Comparison of ENCODE assay signal across 26 mouse cellular contexts in genomic region chr5:73323602-73324001, GRCm38 (mm10).
"Had no signal": no experiment of that assay in that cellular context is flagged by ENCODE, and none has a peak within 500 bp of the region (broad histone marks: within the 10 kb centered on the region; RNA-seq: fewer than 3 reads in every experiment).

No protein-coding gene starts in this region.

- H3K27ac ChIP-seq: heart, embryonic 10.5 days; heart, embryonic 13.5 days; heart, embryonic 15.5 days; hindbrain, embryonic 10.5 days; hindbrain, embryonic 12.5 days; hindbrain, embryonic 14.5 days; intestine, embryonic 15.5 days; layer of hippocampus, adult 2 months; left cerebral cortex, adult 2 months; limb, embryonic 10.5 days; limb, embryonic 12.5 days; liver, embryonic 13.5 days had no signal

- H3K4me3 ChIP-seq: heart, embryonic 10.5 days; heart, embryonic 13.5 days; heart, embryonic 15.5 days; hindbrain, embryonic 10.5 days; hindbrain, embryonic 12.5 days; intestine, embryonic 15.5 days; layer of hippocampus, adult 2 months; left cerebral cortex, adult 2 months; limb, embryonic 10.5 days; limb, embryonic 12.5 days; liver, embryonic 13.5 days had no signal

- ATAC-seq: hindbrain, embryonic 16.5 days; inflammation-experienced regulatory T-cells, adult 6 months; intestine, embryonic 15.5 days; intestine, postnatal 0 days had no signal

- DNase-seq: gastrocnemius, postnatal 14 days; gastrocnemius, postnatal 36 days; heart, adult 18-20 months; heart, postnatal 14 days; heart, postnatal 36 days; kidney, adult 18-20 months; kidney, adult 8-10 months; kidney, postnatal 10 days; kidney, postnatal 25 days; kidney, postnatal 4 days; liver; liver, embryonic 13.5 days had no signal
